Mouse (Mus musculus) G1E (cell line): ENCODE measurements around the gene Ldlrad3. TPM values are rescaled to one million over a fixed set of nuclear protein-coding genes. Genes with fewer than 3 reads are reported as not detected.

ENCODE experiments used
- ATAC-seq: 2 replicates; pipeline ENCODE4 v1.8.0; 2016; ENCODE audit warnings: mild to moderate bottlenecking; ENCODE audit not compliant: insufficient number of reproducible peaks, poor library complexity, low FRiP score, severe bottlenecking; ENCODE audit errors: extremely low read depth
- DNase-seq: peaks from one replicate; pipeline ENCODE4 v3.0.0; 2012; ENCODE audit warnings: low spot score
- H3K27me3 ChIP-seq: 2 replicates; pipeline ENCODE4 v1.6.1; 2012; ENCODE audit warnings: mild to moderate bottlenecking, low read length, inconsistent platforms; ENCODE audit not compliant: insufficient read depth
- H3K36me3 ChIP-seq: replicated peaks from 2 replicates; pipeline ENCODE3; 2012; ENCODE audit warnings: mild to moderate bottlenecking, inconsistent platforms
- H3K4me1 ChIP-seq: 2 replicates; pipeline ENCODE4 v1.6.1; 2012; ENCODE audit warnings: low read depth, low read length, inconsistent platforms, mixed read lengths; ENCODE audit not compliant: insufficient read depth
- H3K4me3 ChIP-seq: 2 replicates; pipeline ENCODE4 v1.5.1; 2012; ENCODE audit warnings: low read depth, mild to moderate bottlenecking, inconsistent platforms, low read length, moderate library complexity, mixed read lengths
- H3K9me3 ChIP-seq: replicated peaks from 2 replicates; pipeline ENCODE4 v1.6.1; 2012; ENCODE audit warnings: inconsistent platforms
- CTCF ChIP-seq: IDR thresholded peaks from 2 replicates; pipeline ENCODE4 v1.5.1; 2012; ENCODE audit warnings: low read depth, low read length, inconsistent platforms, mixed read lengths
- GATA1 ChIP-seq: IDR thresholded peaks from 2 replicates; pipeline ENCODE4 v1.6.1; 2012; ENCODE audit warnings: borderline replicate concordance, low read length, inconsistent platforms, mixed read lengths
- GATA2 ChIP-seq: IDR thresholded peaks from 2 replicates; pipeline ENCODE4 v1.6.1; 2012; ENCODE audit warnings: low read depth, low read length, inconsistent platforms, borderline replicate concordance
- POLR2AphosphoS5 ChIP-seq: IDR thresholded peaks from 2 replicates; pipeline ENCODE4 v1.6.1; 2012; ENCODE audit warnings: low read depth, low read length, inconsistent platforms; ENCODE audit not compliant: insufficient replicate concordance
- TAL1 ChIP-seq: conservative IDR thresholded peaks from 2 replicates; pipeline ENCODE4 v1.6.1; 2012; ENCODE audit warnings: low read depth, low read length, inconsistent platforms, mixed read lengths
- polyA plus RNA-seq: library from polyadenylated mRNA; stranded (reverse); fragments of >175 nt; gene quantifications from 2 replicates; pipeline ENCODE4 v1.2.3, GENCODE M21; 2012
- total RNA-seq, 2 experiments: library from RNA; stranded (forward) in 1 of 2; stranded (reverse) in 1 of 2; fragments of 200-1000 nt in 1 of 2; fragments of >200 nt in 1 of 2; fragmentation: Nextera tagmentation in 1 of 2; gene quantifications; 2 replicates each; pipeline ENCODE4 v1.2.3; 2014 to 2017

Ldlrad3 gene
- total and polyA plus RNA-seq, 3 experiments, result 0.01 to 0.38 TPM; not detected in 1

- ATAC-seq (no peak), DNase-seq (no peak)
- Histone ChIP-seq H3K27me3 (peaks cover 8% of the 10 kb centered on the region), H3K9me3 (no peaks in the 10 kb centered on the region), H3K4me3 (no peak overlapping the region), H3K36me3 (no peaks in the 10 kb centered on the region), H3K4me1 (no peaks in the 10 kb centered on the region)
- TF ChIP-seq POLR2AphosphoS5, result no peak
- TF ChIP-seq GATA2, result no peak
Observed at GRCm38 (mm10) chr2:102223355-102224128, 37.4 kb upstream of the Ldlrad3 start.

GRCm38 (mm10) chr2:102222749-102223148 is 36.6 kb upstream of the Ldlrad3 start:
- no peak for ATAC-seq
- H3K36me3 ChIP-seq, result no peaks in the 10 kb centered on the region
- H3K4me3 ChIP-seq, result no peak overlapping the region
- peaks cover 2% of the 10 kb centered on the region; the same call in 1 of the 2 replicates for H3K27me3 ChIP-seq
- H3K9me3 ChIP-seq, result no peaks in the 10 kb centered on the region
- TF ChIP-seq POLR2AphosphoS5 (no peak), CTCF (no peak), GATA1 (no peak), TAL1 (no peak), GATA2 (no peak)
- no peaks in the 10 kb centered on the region for H3K4me1 ChIP-seq
- DNase-seq, result no peak

GRCm38 (mm10) chr2:102216817-102217216 is 30.6 kb upstream of the Ldlrad3 start:
- Histone ChIP-seq H3K27me3 (no peaks in the 10 kb centered on the region; the same call in 1 of the 2 replicates), H3K9me3 (no peaks in the 10 kb centered on the region), H3K36me3 (no peaks in the 10 kb centered on the region), H3K4me3 (no peak overlapping the region), H3K4me1 (no peaks in the 10 kb centered on the region)
- DNase-seq (no peak), ATAC-seq (no peak)
- TF ChIP-seq TAL1 (no peak), CTCF (no peak), POLR2AphosphoS5 (no peak), GATA2 (no peak), GATA1 (no peak)

- Histone ChIP-seq H3K27me3 (no peaks in the 10 kb centered on the region; the same call in 1 of the 2 replicates), H3K4me1 (no peaks in the 10 kb centered on the region), H3K9me3 (no peaks in the 10 kb centered on the region), H3K36me3 (no peaks in the 10 kb centered on the region), H3K4me3 (no peak overlapping the region)
- DNase-seq, result no peak
- TF ChIP-seq GATA1 (no peak), POLR2AphosphoS5 (no peak), CTCF (no peak), GATA2 (no peak), TAL1 (no peak)
- ATAC-seq, result no peak
Observed at GRCm38 (mm10) chr2:102212096-102212495, 25.9 kb upstream of the Ldlrad3 start.

GRCm38 (mm10) chr2:102205672-102206399 is 19.7 kb upstream of the Ldlrad3 start:
- no peak for ATAC-seq
- no peaks in the 10 kb centered on the region for H3K36me3 ChIP-seq
- no peaks in the 10 kb centered on the region for H3K9me3 ChIP-seq
- no peak overlapping the region for H3K4me3 ChIP-seq
- DNase-seq, result no peak
- H3K4me1 ChIP-seq, result no peaks in the 10 kb centered on the region
- TF ChIP-seq GATA1 (no peak), CTCF (no peak), POLR2AphosphoS5 (no peak), TAL1 (no peak), GATA2 (no peak)
- no peaks in the 10 kb centered on the region for H3K27me3 ChIP-seq

- H3K9me3 ChIP-seq, result no peaks in the 10 kb centered on the region
- no peaks in the 10 kb centered on the region for H3K4me1 ChIP-seq
- no peaks in the 10 kb centered on the region for H3K36me3 ChIP-seq
- no peak for DNase-seq
- TF ChIP-seq POLR2AphosphoS5 (no peak), TAL1 (no peak), CTCF (no peak), GATA2 (no peak), GATA1 (no peak)
- no peak overlapping the region for H3K4me3 ChIP-seq
- no peak for ATAC-seq
- no peaks in the 10 kb centered on the region for H3K27me3 ChIP-seq
Observed at GRCm38 (mm10) chr2:102203478-102203877, 17.3 kb upstream of the Ldlrad3 start.
